Mouse (Mus musculus): ENCODE data around the gene Trappc11. TPM values are rescaled to one million over a fixed set of nuclear protein-coding genes. Genes with fewer than 3 reads are reported as not detected.

Gene Trappc11
- 13.3 and 20.7 TPM in 2 replicates for polyA plus RNA-seq (2015; fragmentation: Nextera tagmentation; extraction: Ambion mirVana)

GRCm38 (mm10) chr8:47533344-47534125 lies at the start of gene Trappc11, which contains the start of gene Rwdd4a:
TSS of gene Trappc11 (minus strand) at chr8:47533470.
TSS of gene Rwdd4a (plus strand) at chr8:47533664.

GRCm38 (mm10) chr8:47446312-47447046 lies 86.8 kb downstream of the Trappc11 start, which contains the start of gene Stox2:
TSS of gene Stox2 (minus strand) at chr8:47446362.

Other genes starting within 250 kb of the Trappc11 start
- 5.9 and 6.0 TPM in 2 replicates for gene Stox2, start 87.1 kb downstream of the Trappc11 start, polyA plus RNA-seq (2015; fragmentation: Nextera tagmentation; extraction: Ambion mirVana)
- 17.3 and 32.9 TPM in 2 replicates for gene Rwdd4a, start 194 bp upstream of the Trappc11 start, polyA plus RNA-seq (2015; fragmentation: Nextera tagmentation; extraction: Ambion mirVana)
- gene Ing2, start 142.1 kb upstream of the Trappc11 start, polyA plus RNA-seq (2015; fragmentation: Nextera tagmentation; extraction: Ambion mirVana): 16.0 and 22.2 TPM in 2 replicates
- gene Cdkn2aip, start 180.5 kb upstream of the Trappc11 start, polyA plus RNA-seq (2015; fragmentation: Nextera tagmentation; extraction: Ambion mirVana): 17.8 and 21.3 TPM in 2 replicates

Data from adrenal gland, postnatal 0 days (tissue).